Mouse (Mus musculus) mesoderm, embryonic 11.5 days (tissue): ENCODE measurements around the gene Sema4d.

ENCODE experiments used
- DNase-seq: peaks from one replicate; pipeline ENCODE4 v3.0.0-alpha.2; 2012; ENCODE audit warnings: low read depth, low spot score

The Sema4d gene

DNA sequence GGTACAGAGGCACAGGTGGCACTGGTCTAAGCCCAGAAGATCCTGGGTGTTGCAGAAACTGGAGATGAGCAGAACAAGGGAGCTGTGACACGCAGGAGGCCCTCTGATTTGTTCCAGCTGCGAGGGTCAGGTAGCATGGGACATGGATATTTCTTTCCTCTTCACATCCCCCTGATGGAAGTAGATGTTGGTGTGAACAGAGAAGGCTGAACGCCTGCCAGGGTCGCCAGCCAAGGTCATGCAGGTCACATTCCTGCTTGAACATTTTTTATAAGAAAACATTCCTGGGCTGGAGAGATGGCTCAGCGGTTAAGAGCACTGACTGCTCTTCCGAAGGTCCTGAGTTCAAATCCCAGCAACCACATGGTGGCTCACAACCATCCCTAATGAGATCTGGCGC is 66.2 kb downstream of the Sema4d start:
- DNase-seq = peak; percentile 64

DNA sequence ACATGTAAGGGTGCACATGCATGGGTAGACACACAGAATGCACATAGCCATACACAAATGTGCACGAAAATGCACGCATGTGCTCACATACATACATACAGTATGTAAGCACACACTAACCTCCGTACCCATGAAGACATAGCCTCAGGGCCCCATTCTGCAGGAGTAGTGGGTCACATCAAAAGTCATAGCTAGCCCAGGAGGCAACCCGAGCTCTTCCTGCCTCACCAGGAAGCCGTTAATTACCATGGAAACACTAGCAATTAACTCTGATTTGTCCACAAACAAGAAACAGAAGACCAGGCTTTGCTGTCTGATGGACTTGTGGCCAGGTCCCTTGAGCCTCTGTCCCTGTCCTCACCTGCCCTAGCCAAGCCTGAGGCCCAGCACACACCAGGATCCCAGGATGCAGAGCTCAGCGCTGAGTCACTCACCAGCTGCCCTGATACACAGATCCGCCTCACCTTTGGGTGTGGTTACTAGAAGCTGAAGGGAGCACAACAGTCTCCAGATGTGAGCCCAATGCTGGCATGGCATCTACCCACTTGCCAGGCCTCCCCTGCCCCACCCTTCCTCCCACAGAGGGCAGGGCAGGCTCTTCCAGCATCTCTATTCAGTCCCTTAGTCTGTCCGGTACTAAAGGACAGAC is 67.5 kb downstream of the Sema4d start:
- no peak for DNase-seq

DNA sequence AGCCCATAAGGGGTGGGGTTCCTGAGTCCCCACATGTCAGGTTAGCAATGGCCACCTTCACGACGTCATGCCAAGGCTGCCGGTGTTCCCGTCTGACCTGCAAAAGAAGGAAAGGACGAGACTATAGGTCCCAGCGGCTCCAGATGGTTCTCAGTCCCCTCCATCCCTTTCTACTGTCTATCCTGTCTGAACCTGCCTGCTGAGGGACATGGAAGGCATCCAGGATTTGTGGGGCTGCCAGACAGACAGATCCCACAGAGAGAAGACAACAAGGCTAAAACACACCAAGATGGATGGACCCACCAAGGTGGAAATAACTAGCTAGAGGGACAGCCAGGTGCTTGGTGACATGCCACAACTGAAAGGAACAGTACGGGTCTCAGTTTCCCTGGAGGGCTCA is 68.1 kb downstream of the Sema4d start:
- DNase-seq = no peak

DNA sequence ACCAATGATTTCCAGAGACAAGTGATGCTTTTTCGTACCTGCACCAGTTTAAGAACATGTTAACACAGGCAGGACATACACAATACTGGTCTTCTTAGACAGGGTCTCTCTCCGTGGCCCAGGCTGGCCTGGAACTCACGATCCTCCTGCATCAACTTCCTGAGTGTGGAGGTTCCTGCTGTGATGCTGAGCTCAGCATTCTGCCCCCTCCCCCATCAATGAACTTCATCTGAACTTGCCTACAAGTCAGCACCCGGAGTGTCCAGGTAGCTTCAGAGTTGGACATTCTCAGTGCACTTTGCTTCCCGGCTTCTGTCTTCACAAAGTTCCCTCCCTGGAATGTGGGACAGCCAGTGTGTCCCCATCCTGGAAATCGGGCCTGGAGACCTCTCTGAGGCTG is 69.0 kb downstream of the Sema4d start:
- DNase-seq = no peak

DNA sequence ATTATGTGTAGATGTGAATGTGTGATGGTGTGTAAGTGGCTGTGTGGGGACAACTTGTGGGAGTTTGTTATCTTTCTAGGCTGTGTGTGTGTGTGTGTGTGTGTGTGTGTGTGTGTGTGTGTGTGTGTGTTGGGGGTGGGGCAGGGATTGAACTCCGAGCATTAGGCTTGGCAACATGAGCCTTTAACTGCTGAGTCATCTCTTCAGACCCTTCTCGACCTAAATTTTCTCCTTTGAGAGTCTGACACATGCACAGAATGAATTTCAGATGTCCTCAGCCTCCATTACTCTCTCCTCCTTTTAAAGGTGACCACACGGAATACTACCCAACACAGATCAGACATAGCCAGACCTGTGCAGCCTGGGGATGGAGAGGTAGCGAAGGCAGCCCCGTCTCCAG is 70.4 kb downstream of the Sema4d start:
- no peak for DNase-seq

DNA sequence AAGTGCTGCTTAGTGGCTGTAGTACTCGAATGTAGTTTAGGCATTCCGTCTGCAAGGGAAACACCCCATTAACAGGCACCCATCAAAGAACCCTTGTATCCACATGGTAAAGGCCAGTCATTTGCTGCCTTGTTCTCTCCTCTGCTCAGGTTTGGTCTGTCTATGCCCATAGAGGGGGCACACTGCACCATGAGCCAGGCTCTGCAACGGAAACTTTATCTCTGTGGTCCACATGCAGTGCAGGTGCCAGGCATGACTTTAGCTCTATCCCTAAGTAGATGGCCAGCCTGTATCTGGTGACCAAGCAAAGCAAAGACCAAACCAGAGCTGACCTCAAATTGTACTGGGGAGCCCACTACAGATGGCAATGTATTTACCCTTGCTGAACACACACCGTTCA is 73.0 kb downstream of the Sema4d start:
- no peak for DNase-seq

DNA sequence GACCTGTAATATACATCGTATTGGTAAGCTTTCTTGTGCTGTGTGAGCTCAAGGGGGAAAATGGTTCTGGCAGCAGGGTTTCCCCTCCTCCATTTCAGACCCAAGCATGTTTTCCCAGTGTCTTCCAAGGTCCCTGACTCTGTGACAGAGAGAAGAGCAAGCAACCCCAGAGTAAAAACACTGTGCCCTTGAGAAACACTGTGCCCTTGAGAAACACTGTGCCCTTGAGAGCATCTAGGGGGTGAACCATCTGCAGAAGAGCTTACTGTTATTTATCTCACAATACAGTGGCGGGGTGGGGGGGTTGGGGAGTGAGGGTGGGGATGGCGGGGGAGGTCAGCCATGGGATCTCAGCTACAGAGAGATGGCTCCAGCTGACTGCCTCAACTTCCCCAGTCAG is 74.3 kb downstream of the Sema4d start:
- no peak for DNase-seq

DNA sequence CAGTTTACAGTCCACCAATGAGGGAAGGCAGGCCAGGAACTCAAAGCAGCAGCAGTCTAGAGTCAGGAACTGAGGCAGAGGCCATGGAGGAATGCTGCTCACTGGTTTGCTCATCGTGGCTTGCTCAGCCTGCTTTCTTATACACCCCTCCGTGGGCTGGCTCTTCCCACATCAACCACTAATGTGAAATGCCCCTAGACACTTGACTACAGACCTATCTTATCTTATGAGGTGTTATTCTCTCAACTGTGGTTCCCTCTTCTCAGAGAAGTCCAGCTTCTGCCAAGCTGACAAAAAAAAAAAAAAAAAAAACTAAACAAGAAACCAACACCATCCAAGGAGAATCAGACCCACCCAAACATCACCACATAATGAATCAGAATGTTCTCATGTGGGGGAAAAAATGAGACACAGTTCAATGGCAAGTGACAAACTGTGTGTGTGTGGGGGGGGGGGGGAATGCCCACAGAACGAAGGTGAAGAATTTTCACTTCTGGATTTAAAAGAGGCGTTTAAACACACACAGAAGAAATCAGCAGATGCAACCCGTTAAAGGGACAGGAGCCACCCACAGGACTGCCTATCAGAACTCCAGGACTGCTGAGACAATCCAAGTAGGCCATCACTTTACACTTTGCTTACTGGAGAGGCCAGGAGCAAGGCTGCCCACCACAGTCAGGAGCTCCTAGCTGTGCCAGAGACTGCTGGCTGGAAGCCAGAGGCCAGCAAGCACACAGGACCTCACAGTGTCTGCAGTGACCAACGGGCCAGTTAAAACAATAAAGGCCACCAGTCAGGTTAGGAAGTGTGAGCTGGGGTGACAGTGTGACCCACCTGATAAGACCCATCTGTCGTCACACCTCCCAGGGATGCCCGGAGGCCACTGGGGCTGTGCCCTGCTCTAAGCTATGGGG is 76.9 kb downstream of the Sema4d start:
- no peak for DNase-seq

DNA sequence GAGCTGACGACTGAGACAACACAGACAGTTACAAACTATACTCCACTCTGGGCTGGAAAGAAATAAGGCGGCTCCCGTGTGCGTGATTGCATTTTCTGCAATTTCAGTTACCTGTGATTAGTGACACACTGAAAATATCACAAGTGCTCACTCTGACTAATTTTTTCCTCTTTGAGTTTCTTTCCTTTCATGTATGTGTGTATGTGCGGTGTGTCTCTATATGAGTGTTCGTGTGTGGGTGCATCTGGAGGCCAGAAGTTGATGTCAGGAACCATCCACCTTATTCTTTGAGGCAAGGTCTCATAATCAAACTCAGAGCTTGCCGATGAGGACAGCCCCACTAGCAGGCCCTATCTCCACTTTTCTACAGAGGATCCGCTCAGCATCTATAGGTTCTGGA is 81.5 kb downstream of the Sema4d start:
- no peak for DNase-seq

DNA sequence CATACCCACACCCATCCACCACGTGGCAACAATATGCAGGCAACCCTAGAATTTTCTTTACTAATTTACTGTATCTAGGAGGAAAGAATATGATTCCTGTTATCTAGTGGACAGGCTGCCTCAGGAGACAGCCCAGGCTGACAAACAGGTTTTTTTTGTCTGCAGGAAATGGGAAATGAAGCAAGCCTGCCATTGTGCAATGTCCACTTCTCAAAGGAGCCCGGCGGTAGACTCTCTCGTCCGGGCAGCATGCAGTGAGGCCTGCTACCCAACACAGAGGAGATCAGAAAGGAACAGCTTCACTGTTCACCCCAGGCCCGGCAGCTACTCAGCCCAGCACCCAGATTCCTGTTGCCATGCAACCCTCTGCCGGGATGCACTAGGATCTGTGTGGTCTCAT is 82.8 kb downstream of the Sema4d start:
- no peak for DNase-seq

DNA sequence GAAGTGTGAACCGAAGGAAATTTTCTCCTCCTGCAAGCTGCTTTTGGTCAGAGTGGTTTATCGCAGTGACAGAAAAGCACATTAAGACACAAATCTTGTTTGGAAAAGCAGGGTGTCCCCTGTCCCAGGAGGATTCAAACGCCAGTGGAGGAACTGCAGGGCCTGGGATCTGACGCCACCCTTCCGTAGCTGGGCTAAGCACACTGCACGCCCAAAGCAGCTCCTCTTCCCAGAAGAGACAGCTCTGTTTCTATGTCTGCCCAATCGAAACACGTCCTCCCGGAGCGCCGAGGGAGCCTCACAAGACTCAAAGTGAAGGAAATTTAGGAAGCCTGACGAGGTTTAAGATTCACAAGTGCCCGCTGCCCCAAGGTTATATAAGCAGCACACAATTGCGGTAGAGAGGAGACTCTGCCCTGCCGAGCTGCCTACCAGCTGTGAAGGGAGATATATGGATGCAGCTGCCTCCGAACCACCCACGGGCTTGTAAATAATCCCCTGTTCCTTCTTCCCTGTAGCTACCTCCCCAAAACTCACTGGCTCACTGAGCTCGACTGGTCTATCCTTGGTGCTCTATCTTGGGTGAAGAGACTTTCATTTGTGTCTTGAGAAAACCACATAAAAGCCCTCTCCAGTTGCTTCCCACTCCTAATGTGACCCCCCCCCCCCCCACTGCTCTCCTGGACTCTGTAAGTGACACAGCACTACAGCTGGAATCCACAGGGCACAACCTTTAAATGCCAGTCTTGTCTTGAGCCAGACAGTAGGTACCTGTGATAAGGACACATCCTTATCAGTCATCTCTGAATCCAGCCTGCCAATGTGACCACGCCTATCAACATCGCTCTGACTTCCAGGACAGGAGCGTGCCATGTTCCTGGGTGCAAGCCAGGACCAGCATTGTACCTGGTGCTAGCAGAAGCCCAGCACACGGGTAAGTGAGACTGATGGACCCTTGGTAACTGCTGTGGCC is 87.4 kb downstream of the Sema4d start:
- peak; percentile 37 for DNase-seq

DNA sequence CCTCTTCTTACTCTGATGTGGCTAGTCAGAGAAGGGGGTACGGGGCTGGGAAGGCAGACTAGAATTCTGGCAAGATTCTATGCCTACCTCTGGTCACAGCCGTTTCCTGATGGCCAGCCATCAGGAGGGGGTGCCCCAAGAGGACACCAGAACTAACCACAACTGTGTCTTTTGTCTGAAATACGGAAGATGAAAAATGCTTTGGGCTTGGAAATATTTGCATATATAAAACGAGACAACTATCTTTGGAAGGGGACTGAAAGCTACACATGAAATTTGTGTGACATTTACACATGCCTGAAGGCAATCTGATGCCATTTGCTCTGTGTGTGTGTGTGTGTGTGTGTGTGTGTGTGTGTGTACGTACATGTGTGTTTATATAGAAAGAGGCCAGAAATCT is 89.7 kb downstream of the Sema4d start:
- DNase-seq = no peak

DNA sequence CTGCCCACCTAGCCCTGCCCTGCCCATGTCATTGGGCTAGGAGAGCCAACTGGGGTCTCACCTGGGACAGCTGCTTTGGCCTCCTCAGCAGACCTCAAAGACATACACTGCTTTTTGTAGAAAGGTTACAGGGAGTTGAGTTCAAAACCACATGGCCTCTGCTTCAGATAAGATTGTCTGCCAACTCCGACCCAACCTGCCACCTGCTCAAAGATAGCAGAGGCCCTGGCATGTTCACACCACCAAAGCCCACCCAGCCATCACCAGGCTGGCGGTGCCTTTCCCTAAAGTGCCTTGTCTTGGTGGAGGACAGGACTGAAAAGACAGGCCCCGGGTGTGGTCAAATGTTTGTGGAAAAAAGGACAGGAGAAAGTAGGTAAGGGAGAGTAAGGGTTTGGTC is 95.2 kb downstream of the Sema4d start:
- no peak for DNase-seq

DNA sequence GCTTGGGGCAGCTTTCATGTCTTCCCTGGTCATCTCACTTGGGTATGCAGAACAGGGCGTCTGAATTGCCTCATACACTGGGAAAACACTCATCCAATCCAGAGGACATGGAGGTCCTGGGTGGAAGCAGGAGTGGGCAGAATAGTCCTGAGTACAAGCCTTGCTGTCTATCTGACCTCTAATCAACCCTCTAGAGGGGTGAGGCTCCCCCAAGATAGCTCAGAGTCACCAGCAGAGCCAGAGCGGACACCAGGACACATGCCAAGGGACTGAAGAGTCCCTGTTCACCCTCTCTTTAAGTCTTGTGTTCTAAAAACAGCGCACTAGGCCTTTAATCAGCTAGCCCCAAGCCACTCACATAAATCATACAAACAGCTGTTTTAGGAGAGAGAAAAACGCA is 95.7 kb downstream of the Sema4d start:
- DNase-seq = no peak

DNA sequence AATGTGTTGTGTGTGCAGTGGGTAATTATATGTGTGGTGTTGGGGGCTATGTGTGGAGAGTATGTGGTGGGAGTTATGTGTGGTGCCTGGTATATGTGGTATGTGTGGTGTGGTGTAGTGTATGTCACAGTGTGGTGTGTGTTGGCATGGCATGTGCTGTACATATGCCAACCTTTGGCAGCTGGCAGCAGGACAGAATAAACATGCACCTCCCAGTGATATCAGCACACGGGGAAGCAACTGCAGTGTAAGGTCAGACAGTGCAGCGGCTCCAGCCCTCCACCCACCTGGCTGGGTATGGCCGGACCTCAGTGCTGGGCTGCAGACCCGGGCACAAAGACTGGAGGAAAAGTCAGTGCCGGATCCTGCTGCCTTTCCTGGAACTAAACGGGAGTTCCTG is 96.1 kb downstream of the Sema4d start:
- no peak for DNase-seq

DNA sequence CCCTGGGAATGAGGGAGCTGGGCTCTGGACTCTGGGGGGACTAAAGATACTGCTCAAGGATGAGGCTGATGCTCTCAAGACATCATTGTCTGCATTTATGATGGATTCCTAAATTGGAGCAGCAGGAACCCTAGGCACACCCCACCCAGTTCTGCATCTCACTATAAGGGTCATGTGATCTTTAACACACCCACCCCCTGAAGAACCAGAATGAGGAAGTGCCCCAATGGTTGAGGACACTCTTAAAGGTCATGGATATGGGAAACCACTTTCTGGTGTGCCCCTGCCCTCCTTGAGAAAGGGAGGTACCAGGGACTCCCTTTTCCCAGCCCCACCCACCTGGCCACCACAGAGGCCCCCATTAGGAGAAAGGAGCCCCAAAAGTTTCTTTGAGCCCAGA is 97.1 kb downstream of the Sema4d start:
- DNase-seq = no peak

DNA sequence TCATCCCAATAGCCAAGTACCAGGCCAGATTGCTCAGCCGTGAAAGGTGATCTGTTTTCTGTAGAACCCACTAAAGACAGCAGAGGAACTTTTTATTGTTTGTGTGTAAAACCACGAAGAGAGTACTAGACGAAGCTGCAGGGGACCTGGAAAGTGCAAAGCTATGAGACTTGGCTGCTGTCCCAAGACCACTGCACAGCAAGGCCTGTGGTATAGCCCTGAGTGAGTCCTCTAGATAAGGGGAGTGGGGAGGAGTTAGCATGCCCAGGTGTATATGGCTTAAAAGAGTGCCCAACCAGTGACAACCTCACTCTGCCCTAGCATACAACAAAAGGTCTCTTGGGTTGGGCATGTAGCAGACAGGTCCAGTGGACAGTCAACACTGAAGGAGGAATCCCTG is 104.9 kb downstream of the Sema4d start:
- DNase-seq = no peak

DNA sequence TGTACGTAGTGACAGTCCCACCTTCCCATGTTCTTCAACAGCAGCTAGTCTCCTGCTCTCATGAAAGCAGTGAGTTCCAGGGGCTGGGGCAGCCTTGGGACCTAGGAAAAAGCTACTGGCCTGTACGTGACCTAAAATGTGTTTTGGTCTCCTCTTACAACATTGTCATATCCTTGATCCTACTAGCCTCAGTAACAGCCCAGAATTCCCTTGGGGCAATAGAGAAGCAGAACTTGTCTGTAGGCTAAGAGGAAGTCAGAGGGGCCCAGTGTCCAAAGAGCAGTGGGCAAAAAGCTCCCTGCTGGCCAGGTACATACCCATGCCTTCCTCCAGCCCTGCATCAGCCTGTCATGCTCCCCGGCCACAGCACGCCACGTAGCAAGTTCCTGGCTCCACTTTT is 106.6 kb downstream of the Sema4d start:
- no peak for DNase-seq

DNA sequence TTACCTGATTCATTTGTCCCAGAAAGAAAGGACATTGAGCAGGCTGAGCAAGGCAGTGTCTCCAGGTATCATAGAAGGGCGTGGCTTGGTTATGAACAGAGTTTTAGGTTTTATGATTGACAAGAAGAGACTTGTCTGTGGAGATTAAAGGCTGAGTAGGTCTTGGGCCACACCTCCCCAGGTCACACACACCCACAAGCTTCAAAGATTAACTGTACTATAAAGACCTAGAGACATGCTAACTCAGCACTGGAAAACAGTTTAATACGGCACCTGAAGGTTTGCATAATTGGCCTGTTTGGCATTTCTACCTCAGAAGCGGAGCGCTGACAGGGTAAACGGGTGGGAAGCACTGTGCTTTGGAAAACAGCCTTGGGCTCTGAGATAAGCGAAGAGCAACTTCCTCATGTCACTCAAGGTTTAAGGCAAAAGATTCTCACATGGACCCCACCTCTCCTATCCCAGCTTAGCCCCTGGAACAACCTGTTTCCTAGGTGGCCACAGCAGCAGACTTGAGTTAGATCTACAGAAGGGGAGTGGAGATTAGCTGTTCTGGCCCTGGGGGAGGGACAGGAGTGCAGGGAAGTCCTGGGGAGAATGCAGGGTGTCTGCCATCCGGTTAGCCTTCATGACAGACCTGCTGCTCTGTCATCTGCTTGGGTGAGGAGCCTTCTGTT is 108.1 kb downstream of the Sema4d start:
- DNase-seq = no peak

DNA sequence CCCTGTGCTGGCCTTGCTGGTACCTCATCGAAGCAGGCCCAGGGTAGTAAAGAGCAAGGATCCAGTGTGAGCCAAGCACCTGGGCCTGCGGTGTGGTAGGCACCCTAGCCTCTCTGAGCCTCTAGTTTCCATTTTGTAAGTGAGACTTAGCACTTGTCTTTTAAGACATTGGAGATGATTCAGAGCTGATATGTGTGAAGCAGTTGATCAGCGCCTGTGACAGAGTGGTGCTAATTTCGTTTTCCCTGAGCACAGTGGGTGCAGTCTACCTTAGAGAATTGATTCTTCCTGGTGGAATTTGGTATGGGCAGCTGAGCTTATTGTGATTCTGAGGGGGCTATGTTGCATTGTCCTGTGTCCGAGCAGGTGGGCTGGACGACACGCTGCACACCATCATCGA is 111.9 kb downstream of the Sema4d start:
- no peak for DNase-seq

DNA sequence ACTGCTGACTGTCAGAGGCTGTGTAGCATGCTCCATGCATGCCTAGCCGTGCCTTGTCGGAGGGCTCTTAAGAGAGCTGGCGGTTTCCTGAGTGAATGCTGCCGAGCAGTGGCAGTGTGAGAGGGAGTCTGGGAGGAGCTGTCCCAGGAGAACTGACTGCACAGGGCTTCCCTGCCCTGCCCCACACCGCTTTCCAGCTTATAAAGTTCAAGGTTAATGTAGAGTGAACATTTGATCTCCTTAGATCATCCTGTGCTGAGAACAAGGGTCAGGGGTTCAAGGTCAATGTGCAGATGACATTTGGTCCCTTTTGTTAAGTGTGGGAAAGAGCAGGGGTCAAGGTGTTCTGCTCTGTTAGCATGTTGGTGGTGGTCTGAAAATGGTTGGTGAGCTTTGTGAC is 112.5 kb downstream of the Sema4d start:
- DNase-seq = no peak

DNA sequence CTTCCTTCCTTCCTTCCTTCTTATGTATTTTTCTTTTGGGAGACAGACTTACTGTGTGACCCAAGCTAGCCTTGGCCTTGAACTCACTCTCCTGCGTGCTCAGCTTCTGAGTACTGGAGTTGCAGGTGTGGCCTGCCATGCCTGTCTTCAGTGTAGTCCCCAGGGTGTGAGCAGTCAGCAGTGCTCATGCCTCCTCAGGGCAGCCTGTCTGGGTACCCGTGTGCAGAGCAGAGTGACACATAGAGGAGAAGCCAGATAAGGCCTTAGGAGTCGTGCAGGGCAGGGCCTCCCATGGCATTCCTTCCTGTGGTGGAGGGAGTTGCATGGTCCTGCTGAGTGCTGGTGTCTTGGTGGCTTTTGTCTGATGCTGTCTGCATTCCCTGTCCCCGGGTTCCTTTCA is 114.2 kb downstream of the Sema4d start:
- DNase-seq = no peak
